Mouse (Mus musculus) ES-Bruce4 (cell line): ENCODE measurements at regions not wholly inside any gene's neighbourhood (a gene's known extent, or its start where the extent isn't known, plus 50 kb on each side); places are given as distances from the start of the nearest gene placed in this dataset.

ENCODE experiments used
- EP300 ChIP-seq: IDR thresholded peaks from 2 replicates; pipeline ENCODE4 v1.6.1; 2011; ENCODE audit warnings: low read depth, low read length; ENCODE audit not compliant: insufficient read depth
- POLR2A ChIP-seq: IDR thresholded peaks from one replicate; pipeline ENCODE4 v1.8.1; 2011; ENCODE audit warnings: low read length; ENCODE audit not compliant: insufficient read depth

DNA sequence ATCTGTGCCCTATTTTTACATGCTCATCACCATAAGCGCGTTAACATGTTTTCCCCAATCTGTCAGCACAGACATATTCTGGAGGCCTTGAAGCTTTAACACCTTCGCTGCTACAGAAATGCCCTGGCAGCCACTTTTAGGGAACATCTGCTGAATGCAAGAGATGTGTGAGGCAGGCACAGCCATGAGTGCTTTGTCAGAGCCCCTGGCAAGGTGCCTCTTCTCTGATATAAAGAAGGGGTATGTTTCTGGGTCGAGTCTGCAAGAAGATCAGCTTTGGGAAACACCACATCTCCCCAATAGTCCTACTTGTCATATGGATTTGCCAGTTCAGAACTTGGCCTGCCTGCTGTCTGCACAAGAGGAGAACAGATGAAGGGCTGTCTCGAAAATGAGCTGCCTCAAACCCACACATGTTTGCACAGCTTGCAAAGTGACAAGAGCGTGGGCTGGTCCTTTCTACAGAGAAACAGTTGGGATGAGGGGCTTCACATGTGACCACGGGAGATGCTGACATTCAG is 1263.3 kb upstream of the Klhl29 start:
- no peak for TF ChIP-seq EP300
- TF ChIP-seq POLR2A = no peak
